In genomic region chr11:69758090-69758456, GRCm38 (mm10) we compare ENCODE assay signal across 8 mouse cellular contexts. TPM values are rescaled to one million over a fixed set of nuclear protein-coding genes. Genes with fewer than 3 reads are reported as not detected.
A peak's percentile ranks its signal among the peaks of the same experiment; 100 is the strongest.
DNase-seq lines count a peak whose midpoint lies in the region; ATAC-seq and TF ChIP-seq lines count a peak whose summit lies in the region.

No protein-coding gene starts in this region.

- H3K9me3 ChIP-seq in hindbrain, postnatal 0 days (ENCODE audit: low read length), result no peaks in the 10 kb centered on the region

- H3K9ac ChIP-seq in hindbrain, postnatal 0 days (replicated peaks; ENCODE audit: low read length), result peak overlapping the region; percentile 75

- no peaks in the 10 kb centered on the region for H3K27me3 ChIP-seq in hindbrain, postnatal 0 days (ENCODE audit: insufficient read depth, low read length)

- H3K36me3 ChIP-seq in hindbrain, postnatal 0 days (ENCODE audit: insufficient read depth, low read length), result no peaks in the 10 kb centered on the region

- peak; percentile 86 for ATAC-seq in hindbrain, postnatal 0 days
- peak; percentile 56 for ATAC-seq in megakaryocyte, adult 5-6 weeks (ENCODE audit: poor library complexity, severe bottlenecking)

- DNase-seq in T-cell, adult 2 months (ENCODE audit: low spot score), result peak; percentile 97
- peak; percentile 98 to 99 for DNase-seq in cerebellum, postnatal 36 days
- peak; percentile 97 for DNase-seq in gastrocnemius, adult 18-20 months (ENCODE audit: low spot score)
- peak; percentile 98 for DNase-seq in hindbrain, postnatal 0 days (ENCODE audit: low spot score)
- DNase-seq in left cerebral cortex, adult 2 months (ENCODE audit: extremely low spot score in 1 of 2, low spot score in 2 of 2), result peak; percentile 98 to 99
- DNase-seq in right cerebral cortex, adult 2 months (ENCODE audit: low spot score in 2 of 2), result peak; percentile 97 to 98
- peak; percentile 96 for DNase-seq in urinary bladder, postnatal 14 days (ENCODE audit: low spot score)

- peaks cover 26% of the 10 kb centered on the region for H3K4me1 ChIP-seq in hindbrain, postnatal 0 days (ENCODE audit: insufficient read depth, low read length)

- under 1% methylated on average over 25 of the region's 26 CpGs for WGBS in hindbrain, postnatal 0 days

- TF ChIP-seq CTCF in hindbrain, postnatal 0 days (IDR thresholded peaks at IDR 0.05; ENCODE audit: low read depth), result no peak
- no peak for TF ChIP-seq CTCF in left cerebral cortex, adult 2 months (IDR thresholded peaks at IDR 0.05)

- peak overlapping the region; percentile 80 for H3K4me2 ChIP-seq in hindbrain, postnatal 0 days (ENCODE audit: low read depth, low read length)

- peak overlapping the region; percentile 99 for H3K27ac ChIP-seq in hindbrain, postnatal 0 days
- H3K27ac ChIP-seq in left cerebral cortex, adult 2 months, result peak overlapping the region; percentile 99

- H3K4me3 ChIP-seq in hindbrain, postnatal 0 days (ENCODE audit: low read length), result peak overlapping the region; percentile 50
- H3K4me3 ChIP-seq in left cerebral cortex, adult 2 months, result peak overlapping the region; percentile 59

- intact Hi-C loops in left cerebral cortex, adult 2 months (cut with DNase I), result loop anchor here (1.0 to 5.0 kb wide), 5 partner anchors 45 to 126 kb away; partner anchors contain the start of genes Fxr2, Senp3 and Tmem95

RNA-seq across cellular contexts. Expression of gene Polr2a, which starts 0.4 kb away (rescaled TPM):
- total RNA-seq in gastrocnemius, adult 18-20 months (2021), result 10 to 100 TPM; 33.0 to 33.9 TPM
- 18.3 and 18.8 TPM in 2 replicates for total RNA-seq in hindbrain, postnatal 0 days (2014; rRNA removed)
- polyA plus RNA-seq in hindbrain, postnatal 0 days (2015; fragmentation: Nextera tagmentation; extraction: Ambion mirVana), result 9.1 and 10.5 TPM in 2 replicates
- 10 to 100 TPM; 55.1 to 56.6 TPM for total RNA-seq in left cerebral cortex, adult 2 months (2021)
- total RNA-seq in megakaryocyte, adult 5-6 weeks (2015), result 116 and 118 TPM in 2 replicates
- 38.6 and 42.9 TPM in 2 replicates for total RNA-seq in megakaryocyte, adult 5-6 weeks (2017)

RNA-seq across cellular contexts. Expression of gene Slc35g3, which starts 3.7 kb away (rescaled TPM):
- total RNA-seq in gastrocnemius, adult 18-20 months (2021), result not detected
- 0.72 TPM in 1 of 2 replicates, not detected in the other for total RNA-seq in hindbrain, postnatal 0 days (2014; rRNA removed)
- polyA plus RNA-seq in hindbrain, postnatal 0 days (2015; fragmentation: Nextera tagmentation; extraction: Ambion mirVana), result 0.11 and 0.15 TPM in 2 replicates
- not detected for total RNA-seq in left cerebral cortex, adult 2 months (2021)
- total RNA-seq in megakaryocyte, adult 5-6 weeks (2015), result not detected in 2 replicates
- not detected in 2 replicates for total RNA-seq in megakaryocyte, adult 5-6 weeks (2017)

RNA-seq across cellular contexts. Expression of gene Zbtb4, which starts 7.6 kb away (rescaled TPM):
- 10 to 100 TPM; 37.1 to 37.5 TPM for total RNA-seq in gastrocnemius, adult 18-20 months (2021)
- 39.2 and 39.9 TPM in 2 replicates for total RNA-seq in hindbrain, postnatal 0 days (2014; rRNA removed)
- polyA plus RNA-seq in hindbrain, postnatal 0 days (2015; fragmentation: Nextera tagmentation; extraction: Ambion mirVana), result 4.6 and 4.9 TPM in 2 replicates
- 100 to 1,000 TPM; 134 to 167 TPM for total RNA-seq in left cerebral cortex, adult 2 months (2021)
- total RNA-seq in megakaryocyte, adult 5-6 weeks (2015), result 1.6 and 2.6 TPM in 2 replicates
- 1.4 and 2.4 TPM in 2 replicates for total RNA-seq in megakaryocyte, adult 5-6 weeks (2017)

RNA-seq across cellular contexts. Expression of gene Chrnb1, which starts 37.7 kb away (rescaled TPM):
- 10 to 100 TPM; 30.6 to 31.2 TPM for total RNA-seq in gastrocnemius, adult 18-20 months (2021)
- total RNA-seq in hindbrain, postnatal 0 days (2014; rRNA removed), result 1.5 TPM in 1 of 2 replicates, not detected in the other
- 0.85 and 1.5 TPM in 2 replicates for polyA plus RNA-seq in hindbrain, postnatal 0 days (2015; fragmentation: Nextera tagmentation; extraction: Ambion mirVana)
- 1 to 10 TPM; 1.0 to 1.4 TPM for total RNA-seq in left cerebral cortex, adult 2 months (2021)
- total RNA-seq in megakaryocyte, adult 5-6 weeks (2015), result 0.32 and 0.36 TPM in 2 replicates
- 0.16 TPM in 1 of 2 replicates, not detected in the other for total RNA-seq in megakaryocyte, adult 5-6 weeks (2017)

RNA-seq across cellular contexts. Expression of gene Fgf11, which starts 43.6 kb away (rescaled TPM):
- 1 to 10 TPM; 3.5 to 4.0 TPM for total RNA-seq in gastrocnemius, adult 18-20 months (2021)
- total RNA-seq in hindbrain, postnatal 0 days (2014; rRNA removed), result 19.1 and 19.2 TPM in 2 replicates
- polyA plus RNA-seq in hindbrain, postnatal 0 days (2015; fragmentation: Nextera tagmentation; extraction: Ambion mirVana), result 3.8 and 4.4 TPM in 2 replicates
- 10 to 100 TPM; 15.9 to 19.8 TPM for total RNA-seq in left cerebral cortex, adult 2 months (2021)
- total RNA-seq in megakaryocyte, adult 5-6 weeks (2015), result 0.14 TPM in 1 of 2 replicates, not detected in the other
- total RNA-seq in megakaryocyte, adult 5-6 weeks (2017), result not detected in 2 replicates

Comparison
In these comparisons a context has a peak if more than half of its experiments do, and no peak if none do; other contexts are left out.
1. Peak in every context shown above with its lines: DNase-seq, ATAC-seq, H3K4me3 ChIP-seq and H3K27ac ChIP-seq.
2. RNA of gene Zbtb4, which starts 7.6 kb away (total RNA-seq): 134 to 167 TPM in left cerebral cortex, adult 2 months, 39.2 to 39.9 TPM in hindbrain, postnatal 0 days and 37.1 to 37.5 TPM in gastrocnemius, adult 18-20 months; 1.4 to 2.6 TPM in megakaryocyte, adult 5-6 weeks; every median in the first group is over 10 times any median in the second.